In genomic region chrX:22550121-22550520, GRCm38 (mm10) we compare ENCODE assay signal across 22 mouse cellular contexts.
DNase-seq lines count a peak whose midpoint lies in the region; ATAC-seq and TF ChIP-seq lines count a peak whose summit lies in the region.
"Had no signal": no experiment of that assay in that cellular context is flagged by ENCODE, and none has a peak within 500 bp of the region (broad histone marks: within the 10 kb centered on the region; RNA-seq: fewer than 3 reads in every experiment).

No protein-coding gene starts in this region.

- no peak overlapping the region for H3K9ac ChIP-seq in midbrain, embryonic 14.5 days (replicated peaks; ENCODE audit: low read length)
- no peak overlapping the region for H3K9ac ChIP-seq in intestine, embryonic 16.5 days (ENCODE audit: low read depth, low read length)
- H3K9ac ChIP-seq in heart, adult 2 months (ENCODE audit: low read depth, low read length), result no peak overlapping the region
- H3K9ac ChIP-seq: embryonic facial prominence, embryonic 12.5 days; forebrain, embryonic 12.5 days had no signal

- H3K4me3 ChIP-seq in midbrain, embryonic 14.5 days (replicated peaks; ENCODE audit: low read depth, low read length), result no peak overlapping the region
- H3K4me3 ChIP-seq in midbrain, embryonic 10.5 days, result no peak overlapping the region
- H3K4me3 ChIP-seq in intestine, embryonic 16.5 days (ENCODE audit: low read length), result no peak overlapping the region
- no peak overlapping the region for H3K4me3 ChIP-seq in heart, adult 2 months
- H3K4me3 ChIP-seq: embryonic facial prominence, embryonic 10.5 days; embryonic facial prominence, embryonic 12.5 days; forebrain, embryonic 10.5 days; forebrain, embryonic 12.5 days had no signal

- intact Hi-C loops in heart, adult 2 months (cut with DNase I), result no loop called here

- H3K9me3 ChIP-seq in midbrain, embryonic 14.5 days (ENCODE audit: control insufficient read depth, low read length), result no peaks in the 10 kb centered on the region
- no peaks in the 10 kb centered on the region for H3K9me3 ChIP-seq in midbrain, embryonic 10.5 days (replicated peaks)
- no peaks in the 10 kb centered on the region for H3K9me3 ChIP-seq in intestine, embryonic 16.5 days (ENCODE audit: control insufficient read depth, low read length)
- H3K9me3 ChIP-seq: embryonic facial prominence, embryonic 10.5 days; embryonic facial prominence, embryonic 12.5 days; forebrain, embryonic 10.5 days; forebrain, embryonic 12.5 days had no signal

- peak; percentile 6 for DNase-seq in midbrain, embryonic 14.5 days
- DNase-seq in midbrain, embryonic 10.5 days (ENCODE audit: low spot score), result no peak
- peak; percentile 4 for DNase-seq in brain, embryonic 14.5 days (ENCODE audit: low read depth)
- peak; percentile 19 for DNase-seq in fat pad, adult 2 months (ENCODE audit: extremely low read depth, low read depth, low spot score)
- no peak for DNase-seq in cerebellum, adult 9-11 months
- no peak for DNase-seq in heart, adult 2 months
- DNase-seq in ovary, adult 18-20 months (ENCODE audit: low spot score), result no peak
- DNase-seq: adrenal gland, adult 2 months; adrenal gland, postnatal 10 days; adrenal gland, postnatal 25 days; cerebellum, adult 11 months; cerebellum, adult 18-20 months; cerebellum, adult 8-10 months; cerebellum, postnatal 10 days; cerebellum, postnatal 25 days had no signal

- no peaks in the 10 kb centered on the region for H3K79me2 ChIP-seq in heart, adult 2 months (replicated peaks; ENCODE audit: control insufficient read depth, insufficient read depth, low read length)

- no peak for ATAC-seq in midbrain, embryonic 14.5 days (ENCODE audit: low FRiP score, low TSS enrichment)
- peak; percentile 81 for ATAC-seq in intestine, embryonic 16.5 days
- ATAC-seq: forebrain, embryonic 14.5 days; forebrain, embryonic 16.5 days had no signal

- no peak for TF ChIP-seq POLR2A in brain, embryonic 14.5 days (IDR thresholded peaks at IDR 0.05; ENCODE audit: borderline replicate concordance, extremely low read depth, insufficient read depth, insufficient read length, poor library complexity, severe bottlenecking)
- no peak for TF ChIP-seq POLR2A in heart, adult 2 months (IDR thresholded peaks at IDR 0.05; ENCODE audit: insufficient read depth, low read depth, low read length)

- no peak overlapping the region for H3K27ac ChIP-seq in midbrain, embryonic 14.5 days (replicated peaks; ENCODE audit: low read depth, low read length)
- no peak overlapping the region for H3K27ac ChIP-seq in midbrain, embryonic 10.5 days (replicated peaks)
- H3K27ac ChIP-seq in intestine, embryonic 16.5 days (ENCODE audit: low read length), result no peak overlapping the region
- H3K27ac ChIP-seq in heart, adult 2 months, result no peak overlapping the region
- H3K27ac ChIP-seq: embryonic facial prominence, embryonic 10.5 days; embryonic facial prominence, embryonic 12.5 days; forebrain, embryonic 10.5 days; forebrain, embryonic 12.5 days had no signal

- H3K4me1 ChIP-seq in midbrain, embryonic 14.5 days (ENCODE audit: control insufficient read depth, insufficient read depth, low read length), result no peaks in the 10 kb centered on the region
- no peaks in the 10 kb centered on the region for H3K4me1 ChIP-seq in midbrain, embryonic 10.5 days
- H3K4me1 ChIP-seq in intestine, embryonic 16.5 days (ENCODE audit: control insufficient read depth, insufficient read depth, low read length), result no peaks in the 10 kb centered on the region
- H3K4me1 ChIP-seq in heart, adult 2 months (ENCODE audit: control insufficient read depth, insufficient read depth, low read length), result no peaks in the 10 kb centered on the region
- H3K4me1 ChIP-seq: embryonic facial prominence, embryonic 10.5 days; embryonic facial prominence, embryonic 12.5 days; forebrain, embryonic 10.5 days; forebrain, embryonic 12.5 days had no signal

- no peaks in the 10 kb centered on the region for H3K36me3 ChIP-seq in midbrain, embryonic 14.5 days (ENCODE audit: control insufficient read depth, insufficient read depth, low read length)
- no peaks in the 10 kb centered on the region for H3K36me3 ChIP-seq in midbrain, embryonic 10.5 days
- no peaks in the 10 kb centered on the region for H3K36me3 ChIP-seq in intestine, embryonic 16.5 days (ENCODE audit: control insufficient read depth, insufficient read depth, low read length)
- no peaks in the 10 kb centered on the region for H3K36me3 ChIP-seq in heart, adult 2 months (ENCODE audit: control insufficient read depth, insufficient read depth, low read length)
- H3K36me3 ChIP-seq: embryonic facial prominence, embryonic 10.5 days; embryonic facial prominence, embryonic 12.5 days; forebrain, embryonic 10.5 days; forebrain, embryonic 12.5 days had no signal

- no peak overlapping the region for H3K4me2 ChIP-seq in midbrain, embryonic 14.5 days (ENCODE audit: low read length)
- H3K4me2 ChIP-seq in intestine, embryonic 16.5 days (ENCODE audit: low read depth, low read length), result no peak overlapping the region
- H3K4me2 ChIP-seq: embryonic facial prominence, embryonic 12.5 days; forebrain, embryonic 12.5 days had no signal

- no peak for TF ChIP-seq CTCF in brain, embryonic 14.5 days (IDR thresholded peaks at IDR 0.05; ENCODE audit: borderline replicate concordance, extremely low read depth, insufficient read depth, insufficient read length)
- no peak for TF ChIP-seq CTCF in heart, adult 2 months (IDR thresholded peaks at IDR 0.05)

- TF ChIP-seq EP300 in heart, adult 2 months (IDR thresholded peaks at IDR 0.05; ENCODE audit: insufficient read depth, low read depth, low read length), result no peak

- no peaks in the 10 kb centered on the region for H3K27me3 ChIP-seq in midbrain, embryonic 14.5 days (ENCODE audit: control insufficient read depth, insufficient read depth, low read length)
- H3K27me3 ChIP-seq in midbrain, embryonic 10.5 days (ENCODE audit: low read depth, poor library complexity, severe bottlenecking), result no peaks in the 10 kb centered on the region
- no peaks in the 10 kb centered on the region for H3K27me3 ChIP-seq in intestine, embryonic 16.5 days (replicated peaks; ENCODE audit: control insufficient read depth, insufficient read depth, low read length)
- no peaks in the 10 kb centered on the region for H3K27me3 ChIP-seq in heart, adult 2 months (ENCODE audit: control insufficient read depth, insufficient read depth, low read length)
- H3K27me3 ChIP-seq: embryonic facial prominence, embryonic 12.5 days; forebrain, embryonic 12.5 days had no signal

Comparison
In these comparisons a context has a peak if more than half of its experiments do, and no peak if none do; other contexts are left out.
1. DNase-seq: peak in midbrain, embryonic 14.5 days (single experiment), brain, embryonic 14.5 days (single experiment) and fat pad, adult 2 months (single experiment); none in midbrain, embryonic 10.5 days (single experiment), cerebellum, adult 9-11 months (single experiment), heart, adult 2 months (0 of 2) and ovary, adult 18-20 months (single experiment).